Mouse (Mus musculus): ENCODE data around the gene Olfr550. TPM values are rescaled to one million over a fixed set of nuclear protein-coding genes. Genes with fewer than 3 reads are reported as not detected.
"Not testable (repeated sequence)": the region's sequence is repeated elsewhere in the genome, so short reads cannot be mapped to it uniquely, and the experiment has no call there.

Olfr550 gene
- polyA plus RNA-seq, 1 experiment from 2014 or later: not detected

DNA sequence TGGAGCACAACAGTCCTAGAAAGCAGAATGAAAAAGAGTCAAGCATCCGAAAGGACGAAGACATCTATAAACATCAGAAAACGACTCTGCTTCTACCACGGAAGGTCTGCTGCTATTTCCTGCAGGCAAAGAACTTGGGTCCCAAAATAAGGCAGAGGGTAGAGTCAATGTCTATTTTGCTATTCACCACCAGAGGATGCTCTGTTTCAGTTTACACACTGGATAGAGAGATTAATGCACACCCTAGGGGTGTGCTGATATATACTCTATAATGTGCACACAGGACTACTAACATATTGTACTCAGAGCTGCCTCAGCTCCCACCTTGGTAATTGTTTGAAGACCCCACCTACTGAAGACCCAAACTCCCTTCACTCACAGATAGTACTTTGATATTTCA, 5.0 kb upstream of the Olfr550 start:
- 83% methylated on average over 4 of the region's 4 CpGs for WGBS
- DNase-seq (ENCODE audit: low spot score) (no peak), ATAC-seq (replicated peaks; ENCODE audit: insufficient number of reproducible peaks, low FRiP score, low TSS enrichment, low read depth) (no peak)
- Histone ChIP-seq H3K4me2 (ENCODE audit: low read depth, low read length) (no peak overlapping the region), H3K36me3 (replicated peaks; ENCODE audit: control insufficient read depth, insufficient read depth, low read depth, low read length) (no peaks in the 10 kb centered on the region), H3K27me3 (ENCODE audit: control insufficient read depth, insufficient read depth, low read length) (no peaks in the 10 kb centered on the region), H3K27ac (replicated peaks; ENCODE audit: low read depth, low read length) (no peak overlapping the region), H3K4me3 (ENCODE audit: low read depth, low read length) (no peak overlapping the region), H3K4me1 (ENCODE audit: control insufficient read depth, insufficient read depth, low read length) (no peaks in the 10 kb centered on the region), H3K9ac (replicated peaks; ENCODE audit: low read length) (no peak overlapping the region), H3K9me3 (replicated peaks; ENCODE audit: control insufficient read depth, low read length) (no peaks in the 10 kb centered on the region)

DNA sequence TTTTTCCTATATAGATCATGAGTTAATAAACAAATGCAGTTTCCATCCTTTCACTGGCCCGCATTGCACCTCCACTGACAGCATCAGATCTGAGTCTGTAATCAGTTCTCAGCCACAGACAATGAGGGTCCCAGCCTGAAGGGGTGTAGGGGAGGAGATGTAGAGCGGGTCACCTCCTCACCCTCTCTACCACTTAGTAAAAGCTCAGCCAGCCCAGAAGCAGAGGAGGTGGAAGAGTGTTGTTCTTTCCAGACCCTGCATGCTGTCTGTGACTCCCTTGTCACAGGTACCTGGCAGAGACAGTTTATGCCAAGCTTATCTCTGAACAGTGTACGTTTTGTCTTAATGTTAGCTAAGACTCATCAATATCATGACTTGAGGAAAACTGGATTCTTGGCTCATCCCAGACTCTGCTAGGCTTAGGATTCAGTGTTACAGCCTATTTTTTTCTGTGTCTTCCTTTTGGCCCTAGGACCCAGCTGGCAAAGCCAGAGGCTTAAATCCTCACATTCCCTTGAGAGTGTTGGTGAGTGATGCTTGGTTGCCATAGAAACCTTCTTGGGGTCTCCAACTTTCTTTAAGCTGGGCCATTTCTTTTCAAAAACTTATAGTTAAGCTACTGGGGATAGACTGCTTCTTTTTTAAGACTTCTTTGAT, 2.1 kb downstream of the Olfr550 start:
- ATAC-seq (replicated peaks; ENCODE audit: insufficient number of reproducible peaks, low FRiP score, low TSS enrichment, low read depth) (no peak), DNase-seq (ENCODE audit: low spot score) (peak; percentile 21)
- Histone ChIP-seq H3K9ac (replicated peaks; ENCODE audit: low read length) (no peak overlapping the region), H3K4me3 (ENCODE audit: low read depth, low read length) (no peak overlapping the region), H3K36me3 (replicated peaks; ENCODE audit: control insufficient read depth, insufficient read depth, low read depth, low read length) (no peaks in the 10 kb centered on the region), H3K27ac (replicated peaks; ENCODE audit: low read depth, low read length) (no peak overlapping the region), H3K9me3 (replicated peaks; ENCODE audit: control insufficient read depth, low read length) (no peaks in the 10 kb centered on the region), H3K4me1 (ENCODE audit: control insufficient read depth, insufficient read depth, low read length) (no peaks in the 10 kb centered on the region), H3K4me2 (ENCODE audit: low read depth, low read length) (no peak overlapping the region), H3K27me3 (ENCODE audit: control insufficient read depth, insufficient read depth, low read length) (no peaks in the 10 kb centered on the region)
- 86% methylated on average over 3 of the region's 3 CpGs for WGBS

DNA sequence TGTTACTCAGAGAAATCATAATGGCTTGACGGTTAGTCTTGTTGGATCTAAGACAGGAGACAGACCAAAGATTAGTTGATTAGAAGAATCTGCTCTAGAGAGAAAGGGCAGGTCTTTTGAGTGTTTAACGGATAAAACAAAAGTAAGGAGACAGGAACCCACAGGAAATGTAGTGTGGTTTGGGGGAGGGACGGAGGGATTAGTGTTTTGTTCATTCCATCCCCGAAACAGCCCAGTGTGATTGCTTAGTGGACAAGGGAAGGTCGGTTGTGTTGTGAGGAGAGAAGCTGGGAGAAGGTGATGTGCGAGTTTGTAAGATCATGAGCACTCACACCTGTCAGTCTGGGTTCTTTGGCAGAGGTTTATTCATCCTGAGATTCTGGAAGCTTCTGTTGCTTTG, 4.8 kb downstream of the Olfr550 start:
- WGBS: 66% methylated on average over 6 of the region's 6 CpGs
- DNase-seq (ENCODE audit: low spot score) (no peak), ATAC-seq (replicated peaks; ENCODE audit: insufficient number of reproducible peaks, low FRiP score, low TSS enrichment, low read depth) (no peak)
- H3K9me3 ChIP-seq (replicated peaks; ENCODE audit: control insufficient read depth, low read length): no peaks in the 10 kb centered on the region
- H3K27ac ChIP-seq (replicated peaks; ENCODE audit: low read depth, low read length): no peak overlapping the region
- H3K27me3 ChIP-seq (ENCODE audit: control insufficient read depth, insufficient read depth, low read length): no peaks in the 10 kb centered on the region
- H3K36me3 ChIP-seq (replicated peaks; ENCODE audit: control insufficient read depth, insufficient read depth, low read depth, low read length): no peaks in the 10 kb centered on the region
- H3K9ac ChIP-seq (replicated peaks; ENCODE audit: low read length): no peak overlapping the region
- H3K4me1 ChIP-seq (ENCODE audit: control insufficient read depth, insufficient read depth, low read length): no peaks in the 10 kb centered on the region
- no peak overlapping the region for H3K4me2 ChIP-seq (ENCODE audit: low read depth, low read length)
- H3K4me3 ChIP-seq (ENCODE audit: low read depth, low read length): no peak overlapping the region

DNA sequence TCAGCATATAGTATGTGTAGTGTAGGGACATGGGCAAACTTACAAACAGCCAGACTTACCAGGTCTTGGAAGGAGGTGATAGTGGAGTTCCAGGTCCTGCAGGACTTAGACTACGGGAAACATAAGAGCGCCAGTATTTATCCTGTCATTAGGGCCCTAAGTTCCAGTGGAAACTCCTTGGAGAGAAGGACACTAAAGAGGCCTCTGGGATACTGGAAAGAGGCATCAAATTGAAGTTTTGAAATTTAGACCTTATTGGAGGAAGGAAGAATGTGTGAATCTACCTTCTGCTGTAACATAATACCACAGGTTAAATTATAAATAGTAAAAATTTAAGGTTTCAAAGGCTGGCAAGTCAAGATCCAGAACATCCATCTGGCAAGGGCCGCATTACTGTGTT, 20.5 kb downstream of the Olfr550 start, which contains the start of gene Olfr551:
Olfr551 (minus strand) TSS at position 101 of the 400 bp plus-strand sequence.
- DNase-seq (ENCODE audit: low spot score): no peak
- H3K4me2 ChIP-seq (ENCODE audit: low read depth, low read length): no peak within 1 kb of the TSS

DNA sequence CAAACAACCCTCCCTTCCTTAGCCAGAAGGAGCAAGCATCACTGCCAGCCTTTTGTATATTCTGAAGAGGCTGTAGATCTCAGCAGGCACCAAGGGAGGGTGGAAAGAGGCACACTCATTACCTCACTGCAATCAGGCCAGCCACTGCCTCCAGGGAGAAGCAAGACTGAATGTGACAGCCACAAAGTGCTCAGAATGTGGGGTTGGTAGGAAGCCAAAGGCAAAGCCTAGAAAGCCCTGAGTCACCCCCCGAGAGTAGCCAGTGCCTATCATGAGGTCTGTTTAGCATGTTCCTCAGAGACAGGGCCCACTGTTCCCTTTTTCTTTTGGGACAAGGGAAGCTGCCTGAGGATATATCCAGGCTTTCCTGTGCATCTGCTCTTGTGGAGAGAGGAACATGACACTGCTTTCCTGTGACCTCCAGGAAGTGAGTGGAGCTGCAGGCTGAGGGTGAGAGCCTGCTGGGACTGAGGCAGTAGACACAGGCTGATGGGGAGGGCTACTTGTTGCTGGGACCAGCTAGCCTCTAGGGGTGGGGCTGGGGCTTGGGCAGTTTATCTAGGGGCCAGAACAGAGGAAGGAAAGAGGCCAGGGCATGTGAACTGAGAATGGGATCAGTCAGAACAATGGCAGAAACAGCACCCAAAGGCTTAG, 26.3 kb downstream of the Olfr550 start, which contains the start of gene Olfr552:
Olfr552 (plus strand) TSS at position 393 of the 654 bp plus-strand sequence.
- DNase-seq (ENCODE audit: low spot score) (no peak), ATAC-seq (replicated peaks; ENCODE audit: insufficient number of reproducible peaks, low FRiP score, low TSS enrichment, low read depth) (no peak)
- H3K4me3 ChIP-seq (ENCODE audit: low read depth, low read length): no peak within 1 kb of the TSS
- H3K9me3 ChIP-seq (replicated peaks; ENCODE audit: control insufficient read depth, low read length): no peaks in the 10 kb centered on the region
- no peak within 1 kb of the TSS for H3K4me2 ChIP-seq (ENCODE audit: low read depth, low read length)
- no peak within 1 kb of the TSS for H3K9ac ChIP-seq (replicated peaks; ENCODE audit: low read length)
- no peaks in the 10 kb centered on the region for H3K36me3 ChIP-seq (replicated peaks; ENCODE audit: control insufficient read depth, insufficient read depth, low read depth, low read length)
- H3K27me3 ChIP-seq (ENCODE audit: control insufficient read depth, insufficient read depth, low read length): no peaks in the 10 kb centered on the region
- no peaks in the 10 kb centered on the region for H3K4me1 ChIP-seq (ENCODE audit: control insufficient read depth, insufficient read depth, low read length)
- no peak within 1 kb of the TSS for H3K27ac ChIP-seq (replicated peaks; ENCODE audit: low read depth, low read length)
- 35% methylated on average over 1 of the region's 1 CpGs for WGBS

More for the DNA sequence above, 20.5 kb downstream of the Olfr550 start, which contains the start of gene Olfr551:
- Histone ChIP-seq H3K9ac (replicated peaks; ENCODE audit: low read length) (no peak within 1 kb of the TSS), H3K4me1 (ENCODE audit: control insufficient read depth, insufficient read depth, low read length) (no peaks in the 10 kb centered on the region), H3K4me3 (ENCODE audit: low read depth, low read length) (no peak within 1 kb of the TSS), H3K36me3 (replicated peaks; ENCODE audit: control insufficient read depth, insufficient read depth, low read depth, low read length) (no peaks in the 10 kb centered on the region), H3K27me3 (ENCODE audit: control insufficient read depth, insufficient read depth, low read length) (no peaks in the 10 kb centered on the region), H3K27ac (replicated peaks; ENCODE audit: low read depth, low read length) (no peak within 1 kb of the TSS), H3K9me3 (replicated peaks; ENCODE audit: control insufficient read depth, low read length) (no peaks in the 10 kb centered on the region)
- ATAC-seq (replicated peaks; ENCODE audit: insufficient number of reproducible peaks, low FRiP score, low TSS enrichment, low read depth): no peak
- WGBS: 92% methylated on average over 3 of the region's 3 CpGs

DNA sequence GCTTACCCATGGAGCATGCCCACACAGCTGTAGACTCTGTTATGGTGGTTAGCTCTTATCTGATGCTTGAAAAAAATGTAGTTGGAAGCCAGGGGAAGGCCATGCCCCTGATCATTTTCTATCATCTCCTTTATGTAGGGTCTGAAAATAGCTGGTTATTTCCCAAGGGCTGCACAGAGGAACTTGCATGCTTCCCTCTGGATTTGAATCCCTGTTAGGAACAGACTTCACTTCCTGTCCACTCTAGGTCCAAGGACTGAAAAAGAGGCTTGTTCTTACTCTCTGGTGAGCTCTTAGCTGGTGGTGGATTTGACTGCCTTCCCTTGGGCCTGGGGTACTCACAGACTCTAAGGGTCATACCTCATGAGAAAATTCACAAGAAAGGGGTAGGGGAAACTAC, 46.9 kb downstream of the Olfr550 start, which contains the start of gene Olfr553:
Olfr553 (minus strand) TSS at position 101 of the 400 bp plus-strand sequence.
- H3K4me1 ChIP-seq (ENCODE audit: control insufficient read depth, insufficient read depth, low read length): no peaks in the 10 kb centered on the region
- H3K27ac ChIP-seq (replicated peaks; ENCODE audit: low read depth, low read length): no peak within 1 kb of the TSS
- no peak within 1 kb of the TSS for H3K9ac ChIP-seq (replicated peaks; ENCODE audit: low read length)
- DNase-seq (ENCODE audit: low spot score): no peak
- no peak for ATAC-seq (replicated peaks; ENCODE audit: insufficient number of reproducible peaks, low FRiP score, low TSS enrichment, low read depth)
- H3K27me3 ChIP-seq (ENCODE audit: control insufficient read depth, insufficient read depth, low read length): no peaks in the 10 kb centered on the region
- no peak within 1 kb of the TSS for H3K4me2 ChIP-seq (ENCODE audit: low read depth, low read length)
- H3K9me3 ChIP-seq (replicated peaks; ENCODE audit: control insufficient read depth, low read length): no peaks in the 10 kb centered on the region
- H3K4me3 ChIP-seq (ENCODE audit: low read depth, low read length): no peak within 1 kb of the TSS
- H3K36me3 ChIP-seq (replicated peaks; ENCODE audit: control insufficient read depth, insufficient read depth, low read depth, low read length): no peaks in the 10 kb centered on the region

DNA sequence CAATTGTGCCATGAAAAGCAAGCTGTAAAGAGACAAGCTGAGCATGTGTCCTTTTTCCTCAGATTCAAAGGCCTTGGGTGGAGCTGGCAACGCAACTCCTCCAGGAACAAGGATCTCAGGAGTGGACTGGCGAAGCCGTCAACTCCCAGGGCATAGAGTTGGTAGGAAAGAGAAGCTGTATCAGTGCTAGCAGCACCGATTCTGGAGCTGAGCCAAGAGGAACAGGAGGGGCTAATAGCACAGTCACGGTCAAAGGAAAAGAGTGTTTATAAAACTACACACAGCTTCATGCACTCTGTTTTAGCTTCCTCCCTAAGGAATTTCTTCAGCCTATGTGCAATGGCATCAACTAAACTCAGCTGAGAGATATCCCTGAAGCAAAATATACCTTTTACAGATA, 48.4 kb downstream of the Olfr550 start:
- H3K4me3 ChIP-seq (ENCODE audit: low read depth, low read length): no peak overlapping the region
- WGBS: 76% methylated on average over 5 of the region's 5 CpGs
- peak; percentile 20 for DNase-seq (ENCODE audit: low spot score)
- ATAC-seq (replicated peaks; ENCODE audit: insufficient number of reproducible peaks, low FRiP score, low TSS enrichment, low read depth): no peak
- no peak overlapping the region for H3K4me2 ChIP-seq (ENCODE audit: low read depth, low read length)
- no peak overlapping the region for H3K9ac ChIP-seq (replicated peaks; ENCODE audit: low read length)
- no peaks in the 10 kb centered on the region for H3K27me3 ChIP-seq (ENCODE audit: control insufficient read depth, insufficient read depth, low read length)
- no peak overlapping the region for H3K27ac ChIP-seq (replicated peaks; ENCODE audit: low read depth, low read length)
- H3K36me3 ChIP-seq (replicated peaks; ENCODE audit: control insufficient read depth, insufficient read depth, low read depth, low read length): no peaks in the 10 kb centered on the region
- no peaks in the 10 kb centered on the region for H3K4me1 ChIP-seq (ENCODE audit: control insufficient read depth, insufficient read depth, low read length)
- H3K9me3 ChIP-seq (replicated peaks; ENCODE audit: control insufficient read depth, low read length): no peaks in the 10 kb centered on the region

DNA sequence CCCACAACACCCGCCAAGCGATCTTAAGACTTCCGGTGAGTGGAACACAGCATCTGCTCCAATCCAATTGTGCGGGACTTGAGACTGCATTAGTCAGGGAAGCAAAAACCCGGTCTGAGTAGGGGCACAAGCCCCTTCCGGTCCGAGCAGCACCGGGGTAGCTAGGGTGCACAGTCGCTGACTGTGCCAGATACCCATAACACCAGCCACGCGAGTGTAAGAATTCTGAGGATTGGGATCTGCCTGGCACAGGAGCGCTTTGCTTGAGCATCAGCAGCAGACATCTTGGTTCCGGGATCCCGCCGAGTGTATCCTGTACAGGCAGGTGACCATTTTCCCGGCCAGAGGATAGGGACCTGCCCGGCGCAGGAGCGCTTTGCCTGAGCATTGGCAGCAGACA, 49.1 kb downstream of the Olfr550 start:
- ATAC-seq (replicated peaks; ENCODE audit: insufficient number of reproducible peaks, low FRiP score, low TSS enrichment, low read depth); H3K27ac ChIP-seq (replicated peaks; ENCODE audit: low read depth, low read length): not testable (repeated sequence)
- 83% methylated on average over 16 of the region's 19 CpGs for WGBS

More for the DNA sequence above, 49.1 kb downstream of the Olfr550 start:
- not testable (repeated sequence) for H3K4me2 ChIP-seq (ENCODE audit: low read depth, low read length); H3K9ac ChIP-seq (replicated peaks; ENCODE audit: low read length); H3K36me3 ChIP-seq (replicated peaks; ENCODE audit: control insufficient read depth, insufficient read depth, low read depth, low read length); H3K9me3 ChIP-seq (replicated peaks; ENCODE audit: control insufficient read depth, low read length); DNase-seq (ENCODE audit: low spot score); H3K4me3 ChIP-seq (ENCODE audit: low read depth, low read length); H3K27me3 ChIP-seq (ENCODE audit: control insufficient read depth, insufficient read depth, low read length); H3K4me1 ChIP-seq (ENCODE audit: control insufficient read depth, insufficient read depth, low read length)

All from embryonic facial prominence, embryonic 11.5 days (tissue).